Mouse (Mus musculus) lung, adult 2 months (tissue): ENCODE measurements around the gene Zfp36.

ENCODE experiments used
- CTCF ChIP-seq: fragments of 200-500 bp; IDR thresholded peaks from 2 replicates; pipeline ENCODE4 v1.5.1; 2011; ENCODE audit warnings: mild to moderate bottlenecking, low read length, control low read depth; ENCODE audit not compliant: insufficient read depth
- POLR2A ChIP-seq: fragments of 200-500 bp; IDR thresholded peaks from 2 replicates; pipeline ENCODE4 v1.6.1; 2011; ENCODE audit warnings: low read depth, mild to moderate bottlenecking, control low read depth, low read length, borderline replicate concordance; ENCODE audit errors: extremely low read depth

DNA sequence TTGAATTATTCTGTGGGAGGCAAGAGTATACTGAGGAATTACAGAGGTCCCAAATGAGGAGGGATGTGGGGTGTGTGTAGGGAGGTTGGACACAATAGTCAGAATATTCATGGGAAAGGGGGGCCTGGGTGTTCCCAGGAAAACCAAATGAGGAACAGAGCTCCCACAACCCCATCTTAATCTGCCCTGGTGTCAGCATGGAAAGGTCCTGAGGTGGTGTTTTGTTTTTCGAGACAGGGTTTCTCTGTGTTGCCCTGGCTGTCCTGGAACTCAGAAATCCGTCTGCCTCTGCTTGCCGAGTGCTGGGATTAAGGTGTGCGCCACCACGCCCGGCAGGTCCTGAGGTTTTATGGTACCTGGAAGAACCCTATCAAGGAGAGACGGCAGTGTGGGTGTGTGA is 21.6 kb downstream of the Zfp36 start:
- TF ChIP-seq POLR2A: no peak
- TF ChIP-seq CTCF: no peak
